Mouse (Mus musculus) urinary bladder, postnatal 4 days (tissue): ENCODE measurements at regions not wholly inside any gene's neighbourhood (a gene's known extent, or its start where the extent isn't known, plus 50 kb on each side); places are given as distances from the start of the nearest gene placed in this dataset.

Experiments used
- DNase-seq, 2 experiments: peaks; one replicate each; pipeline ENCODE4 v3.0.0; 2021 to 2022; ENCODE audit warnings: low spot score in 2 of 2

DNA sequence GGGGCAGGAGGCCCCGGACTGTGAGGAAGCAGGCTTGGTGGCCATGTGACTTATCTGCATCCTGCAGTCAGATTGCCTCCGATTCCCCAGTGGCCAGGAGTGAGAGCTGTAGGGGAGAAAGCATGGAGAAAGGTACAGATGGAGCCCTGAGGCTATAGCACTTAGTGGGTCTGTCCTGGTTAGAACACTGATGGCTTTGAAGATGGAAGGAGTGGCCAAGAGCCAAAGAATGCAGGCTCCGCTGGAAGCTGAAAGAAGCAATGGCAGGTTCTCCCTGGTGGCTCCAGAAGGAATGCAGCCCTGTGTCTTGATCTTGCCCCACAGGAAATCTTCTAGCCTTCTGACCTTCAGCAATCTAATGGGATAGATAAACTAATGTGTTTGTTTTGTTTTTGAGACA is 926.3 kb downstream of the 4930447A16Rik start:
- no peak for DNase-seq

DNA sequence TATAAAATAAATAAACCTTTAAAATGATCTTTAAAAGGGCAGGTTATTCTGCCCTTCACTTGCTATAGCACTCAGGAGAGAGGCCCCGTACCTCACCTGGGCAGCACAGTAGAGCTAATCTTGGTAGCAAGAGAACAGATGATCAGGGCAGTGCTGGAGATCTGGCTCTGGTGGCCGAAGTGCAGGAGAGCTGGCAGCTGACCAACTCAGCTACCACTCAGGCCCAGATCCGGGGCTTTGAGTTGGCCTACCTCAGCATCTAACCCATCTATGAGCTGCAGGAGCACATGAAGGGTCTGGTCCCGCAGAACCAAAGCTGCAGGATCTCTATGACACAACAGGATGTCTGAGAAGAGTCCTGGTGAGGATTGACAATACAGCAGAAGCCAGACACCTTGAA is 928.0 kb downstream of the 4930447A16Rik start:
- no peak for DNase-seq

DNA sequence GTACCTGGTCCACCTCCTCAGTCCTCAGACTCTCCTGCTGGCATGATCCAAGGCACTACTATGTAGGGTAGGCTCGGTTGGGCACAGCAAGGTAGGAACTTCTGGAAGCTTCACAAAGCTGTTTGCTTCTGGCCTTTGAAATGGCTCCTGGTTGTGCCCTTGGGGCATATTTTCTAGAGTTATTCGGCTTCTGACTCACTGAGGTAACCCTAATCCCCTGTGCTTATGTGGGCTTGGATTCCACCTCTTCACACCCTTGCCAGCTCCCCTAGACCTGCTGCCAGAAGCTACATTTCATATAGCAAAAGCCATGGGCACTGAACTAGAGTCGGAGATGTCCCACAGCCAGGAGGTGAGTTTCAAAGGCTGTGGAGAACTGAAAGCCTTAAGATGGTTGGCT is 933.7 kb downstream of the 4930447A16Rik start:
- DNase-seq: no peak

DNA sequence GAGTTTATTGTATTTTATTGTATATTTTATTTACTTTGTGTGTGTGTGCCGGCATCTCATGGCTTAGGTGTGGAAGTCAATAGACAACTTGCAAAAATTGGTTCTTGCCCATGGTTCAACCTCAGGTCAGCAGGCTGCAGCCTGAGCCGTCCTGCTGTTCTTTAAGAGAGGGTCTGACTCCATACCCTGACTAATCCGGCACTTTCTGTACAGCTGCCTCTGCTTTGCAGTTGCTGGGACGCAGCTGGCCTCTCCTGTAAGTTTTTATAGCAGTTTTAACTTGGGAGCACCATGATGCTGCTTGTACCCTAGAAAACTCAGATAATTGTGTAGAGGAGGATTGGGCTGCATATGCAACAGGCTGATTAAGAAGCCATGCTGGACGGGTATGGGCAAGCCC is 938.2 kb downstream of the 4930447A16Rik start:
- no peak for DNase-seq

DNA sequence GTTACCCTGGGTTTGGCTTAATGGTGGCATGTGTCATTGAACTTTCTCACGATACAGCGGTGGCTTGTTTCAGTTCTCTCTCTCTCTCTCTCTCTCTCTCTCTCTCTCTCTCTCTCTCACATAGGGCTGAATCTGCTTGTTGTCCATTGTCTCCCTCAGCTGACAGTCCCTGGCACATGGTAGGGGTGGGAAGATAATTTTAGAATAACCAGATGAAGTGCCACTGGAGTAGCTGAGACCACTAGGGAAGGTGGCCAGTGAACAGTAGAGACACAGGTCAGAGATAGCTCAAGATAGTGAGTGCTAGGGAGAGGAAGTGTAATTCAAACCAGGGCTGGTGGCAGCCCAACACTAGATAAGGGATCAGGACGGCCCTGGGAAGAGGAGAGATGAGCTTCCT is 938.7 kb downstream of the 4930447A16Rik start:
- DNase-seq: no peak

DNA sequence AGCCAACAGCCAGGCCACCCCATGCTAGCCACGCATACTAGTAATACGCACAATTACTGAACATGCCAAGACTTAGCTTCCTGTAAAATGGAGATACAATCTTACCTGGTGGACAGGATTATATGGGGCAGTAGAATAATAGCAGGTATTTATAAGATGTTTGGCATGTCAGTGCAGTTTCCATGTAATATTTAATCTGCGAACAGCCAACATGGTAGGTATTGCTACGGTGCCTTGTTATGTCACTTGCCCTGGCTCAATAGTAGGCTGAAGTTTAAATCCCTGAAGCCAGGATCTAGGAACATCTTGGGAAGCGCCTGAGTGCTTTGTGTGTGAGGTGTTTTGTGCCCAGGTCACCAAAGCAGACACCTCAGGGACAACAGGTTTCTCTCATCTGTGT is 942.3 kb downstream of the 4930447A16Rik start:
- DNase-seq: no peak

DNA sequence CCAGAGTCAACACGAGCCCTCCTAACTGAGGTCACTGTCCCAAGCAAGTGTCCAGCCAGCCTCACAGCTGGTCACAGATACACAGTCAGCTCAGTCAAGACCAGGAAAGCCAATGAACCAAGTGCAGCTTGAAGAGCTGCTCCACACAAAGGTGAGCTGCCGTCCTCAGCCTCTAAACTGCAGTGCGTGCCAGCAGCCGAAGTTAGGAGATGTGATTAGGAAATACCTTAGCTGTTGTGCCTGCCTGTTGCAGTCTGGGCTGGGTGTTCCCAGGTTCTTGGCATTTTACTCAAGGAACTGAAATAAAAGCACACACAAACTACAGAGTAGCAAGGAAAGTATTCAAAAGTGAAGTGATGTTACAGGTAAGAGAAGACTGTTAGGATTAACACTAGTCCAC is 942.9 kb downstream of the 4930447A16Rik start:
- no peak for DNase-seq

DNA sequence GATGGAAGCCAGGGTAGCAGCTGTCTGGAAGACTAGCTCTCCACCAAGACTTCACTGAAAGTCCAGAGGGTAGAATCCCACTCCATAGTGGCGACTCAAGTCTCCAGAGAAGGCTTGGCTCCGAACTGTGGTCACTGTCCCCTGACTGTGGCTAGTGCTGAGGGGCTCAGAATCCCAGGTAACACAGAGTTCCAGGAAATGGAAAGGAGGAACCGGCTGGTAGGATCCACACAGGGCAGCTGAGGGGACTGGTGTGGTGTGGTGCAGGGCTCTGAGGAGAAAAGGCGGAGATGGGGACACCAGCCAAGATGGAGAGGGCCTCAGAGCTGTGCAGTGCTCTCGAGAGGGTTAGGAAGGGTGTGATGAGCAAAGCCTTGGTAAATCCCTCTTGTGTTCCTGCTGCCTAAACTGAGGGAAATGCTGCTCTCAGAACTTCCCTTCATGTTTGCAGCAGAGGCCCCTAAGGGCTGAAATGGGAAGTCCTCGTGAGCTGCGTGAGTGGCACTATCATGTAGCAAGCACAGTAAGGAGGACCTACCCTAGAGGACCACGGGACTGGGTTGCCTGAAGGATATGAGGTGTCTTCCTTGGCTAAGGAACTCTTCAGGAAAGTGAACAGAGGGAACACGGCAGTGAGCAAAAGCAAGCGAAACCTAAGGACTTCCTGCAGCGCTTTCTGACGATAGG is 946.2 kb downstream of the 4930447A16Rik start:
- DNase-seq: no peak

DNA sequence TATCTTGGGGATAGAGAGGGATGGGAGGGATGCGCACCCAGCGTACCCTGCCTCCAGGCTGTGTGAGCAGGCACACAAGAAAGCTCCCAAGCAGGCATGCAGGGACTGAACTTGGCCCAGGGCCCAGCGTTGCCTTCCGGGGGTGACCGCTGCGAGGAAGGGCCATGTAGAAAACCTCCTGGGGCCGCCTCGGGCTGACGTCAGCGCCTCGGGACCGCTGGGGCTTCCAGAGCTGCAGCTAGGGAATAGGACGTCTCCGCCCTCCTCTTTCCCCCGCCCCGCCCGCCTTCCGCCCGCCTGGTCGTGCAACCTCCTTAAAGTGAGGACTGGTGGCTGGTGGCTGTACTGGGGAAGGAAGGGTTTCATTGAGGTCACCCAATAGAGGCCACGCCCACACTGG is 948.4 kb downstream of the 4930447A16Rik start:
- DNase-seq: peak; percentile 79 to 85

DNA sequence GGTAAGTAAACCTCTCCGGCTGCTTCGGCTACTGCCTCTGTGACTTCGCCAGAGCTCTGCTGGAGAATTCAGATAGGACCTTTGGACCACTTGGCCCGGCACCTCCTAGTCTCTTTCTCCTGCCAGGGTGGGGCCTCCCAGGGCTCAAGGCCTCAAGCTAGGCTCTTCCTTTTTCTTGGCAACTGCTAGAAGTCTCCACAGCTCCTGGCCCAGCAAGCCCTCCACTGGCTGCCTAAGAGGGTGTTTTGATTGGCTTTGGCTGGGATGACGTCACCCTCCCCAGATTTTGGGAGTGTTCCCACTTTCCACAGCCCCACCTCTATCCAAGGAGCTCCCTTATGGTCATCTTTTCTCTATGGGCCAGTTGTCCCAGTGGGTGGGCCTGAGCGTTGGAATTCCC is 949.4 kb downstream of the 4930447A16Rik start:
- DNase-seq: peak; percentile 84 to 87

DNA sequence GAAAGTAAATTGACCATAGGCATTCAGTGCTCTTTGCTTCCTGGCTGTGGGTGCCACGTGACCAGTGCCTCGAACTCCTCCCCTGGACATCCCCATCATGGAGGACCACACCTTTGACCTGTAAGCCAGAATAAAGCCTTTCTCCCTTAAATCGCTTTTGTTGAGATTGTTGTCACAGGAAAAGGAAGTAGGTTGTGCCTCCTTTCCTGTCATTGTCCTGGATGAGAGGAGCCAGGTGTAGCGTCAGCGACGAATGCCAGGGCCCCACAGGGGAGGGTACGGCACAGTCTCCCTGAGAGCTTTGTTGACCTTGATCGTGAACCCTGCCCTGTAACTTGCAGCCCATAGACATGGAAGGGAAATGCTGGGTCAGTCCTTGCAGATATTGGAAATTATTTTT is 952.8 kb downstream of the 4930447A16Rik start:
- DNase-seq: no peak

DNA sequence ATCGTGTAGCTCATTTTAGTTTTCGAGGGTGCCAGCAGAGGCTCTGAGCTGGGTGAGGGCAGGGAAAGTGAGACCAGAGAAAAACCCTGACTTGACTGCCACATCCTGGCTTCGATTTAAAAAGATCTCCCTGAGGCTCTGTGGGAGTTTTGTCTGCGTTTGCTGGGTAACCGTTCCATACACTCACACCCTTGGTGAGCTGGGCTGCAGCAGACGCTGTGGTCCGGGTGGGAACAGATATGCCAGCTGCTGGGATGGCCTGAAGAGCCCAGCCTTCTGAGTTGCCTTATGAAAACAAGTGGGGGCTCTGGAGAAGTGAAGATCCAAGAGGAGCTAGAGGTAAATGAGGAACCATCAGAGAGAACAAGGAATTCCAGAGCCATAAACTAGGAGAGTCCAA is 962.3 kb downstream of the 4930447A16Rik start:
- no peak for DNase-seq

DNA sequence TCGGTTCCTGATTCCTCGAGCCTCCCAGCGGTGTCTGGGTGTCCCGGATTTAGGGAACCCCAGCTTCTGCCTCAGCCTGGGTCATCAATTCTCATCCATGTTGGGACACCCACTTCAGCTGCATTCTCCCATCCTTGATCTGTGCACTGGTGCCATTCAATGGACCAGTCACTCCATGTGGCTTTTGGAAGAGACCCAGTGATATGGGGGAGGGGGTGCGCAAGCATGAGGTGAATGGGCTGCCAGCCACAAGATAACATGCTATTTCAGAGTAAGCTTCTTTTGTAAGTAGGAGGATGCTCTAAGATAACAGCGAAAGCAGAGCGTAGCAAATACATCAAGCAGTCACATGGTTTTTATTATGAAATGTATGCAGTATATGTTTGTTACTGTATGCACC is 963.1 kb downstream of the 4930447A16Rik start:
- DNase-seq: no peak

DNA sequence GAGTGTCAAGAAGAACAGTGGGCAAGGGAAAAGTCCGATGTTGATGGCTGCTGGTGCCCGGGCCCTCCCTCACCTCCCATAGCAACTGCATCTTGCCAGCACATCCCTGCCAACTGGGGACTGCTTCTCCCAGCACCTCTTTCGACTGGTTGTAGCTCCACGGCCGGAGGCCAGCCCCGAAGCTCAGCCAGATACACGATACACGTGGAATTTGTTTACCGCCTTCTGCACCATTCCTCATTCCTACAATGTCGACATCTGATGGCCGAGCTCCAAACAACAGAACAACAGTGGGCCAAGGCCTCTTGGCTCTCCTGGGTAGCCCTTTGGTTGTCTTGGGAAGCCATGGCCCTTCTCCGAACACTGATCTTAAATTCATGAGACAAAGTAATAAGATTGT is 965.1 kb downstream of the 4930447A16Rik start:
- DNase-seq: no peak

DNA sequence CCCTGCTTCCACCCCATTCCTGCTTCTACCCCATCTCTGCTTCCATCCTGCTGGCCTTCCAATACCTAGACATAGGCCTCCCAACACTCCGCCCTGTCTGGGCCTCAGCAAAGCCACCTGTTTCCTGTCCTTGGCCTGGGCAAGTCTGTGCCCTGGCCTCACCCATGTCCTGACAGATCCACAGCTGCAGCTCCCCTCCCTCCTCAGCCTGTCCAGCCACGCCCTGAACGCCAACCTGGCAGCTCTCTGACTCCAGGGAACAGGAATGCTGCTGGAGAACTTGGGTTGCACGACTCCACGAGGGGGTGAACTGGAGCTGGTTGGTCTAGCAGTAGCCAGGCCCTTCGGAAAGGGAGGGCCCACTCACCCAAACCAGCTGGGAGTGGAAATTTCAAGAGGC is 966.1 kb downstream of the 4930447A16Rik start:
- DNase-seq: peak; percentile 64 to 65

DNA sequence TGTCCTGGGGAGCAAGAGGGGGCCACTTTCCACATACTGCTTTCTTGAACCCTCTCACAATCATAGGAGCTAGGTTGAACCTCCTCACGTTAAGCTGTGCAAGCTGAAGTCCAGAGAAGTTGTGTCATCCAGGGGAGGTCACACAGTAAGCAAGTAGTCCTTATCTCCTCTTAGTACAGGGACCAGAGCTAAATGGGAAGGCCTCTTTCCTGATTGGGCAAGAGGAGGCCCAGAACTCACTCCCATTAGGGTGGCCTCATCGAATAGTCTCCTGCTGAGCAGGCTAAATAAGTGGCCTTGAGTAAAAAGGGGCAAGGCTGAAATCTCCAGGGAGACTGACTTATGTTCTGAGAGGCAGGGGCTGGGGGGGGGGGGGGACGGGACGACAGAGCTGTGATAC is 966.5 kb downstream of the 4930447A16Rik start:
- DNase-seq: no peak

DNA sequence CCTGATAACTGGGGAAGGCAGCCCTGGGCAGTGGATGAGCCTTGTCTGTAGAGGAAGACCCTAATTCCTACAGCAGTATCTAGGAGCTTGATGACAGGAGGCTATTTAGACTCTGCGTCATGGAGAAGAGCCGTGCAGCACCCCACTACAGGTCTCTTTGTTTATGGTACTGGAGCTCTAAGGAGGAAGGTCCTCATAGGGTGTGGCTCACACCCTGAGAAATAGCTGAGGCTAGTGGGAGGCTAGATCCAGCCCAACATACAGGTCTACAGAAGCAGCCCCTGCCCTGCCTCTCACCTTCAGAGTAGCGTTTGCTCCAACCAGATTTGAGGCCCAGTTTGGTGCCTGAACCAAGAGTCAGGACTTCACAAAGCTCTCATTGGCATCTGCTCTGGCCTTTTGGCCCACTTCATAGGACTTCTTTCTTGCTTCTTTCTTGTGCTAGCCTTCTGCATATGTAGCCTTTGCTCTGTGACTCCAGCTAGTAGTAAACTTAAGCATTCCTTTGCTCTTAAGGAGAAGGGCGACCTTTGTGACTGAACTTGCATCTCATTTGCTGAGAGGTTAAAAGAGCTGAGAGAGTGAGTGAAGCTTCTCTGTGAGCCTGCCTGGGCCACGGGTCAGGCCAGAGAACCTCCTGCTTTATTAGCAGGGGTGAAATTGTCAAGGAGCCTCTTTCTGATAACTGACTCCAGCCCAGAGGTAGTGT is 967.2 kb downstream of the 4930447A16Rik start:
- DNase-seq: no peak

DNA sequence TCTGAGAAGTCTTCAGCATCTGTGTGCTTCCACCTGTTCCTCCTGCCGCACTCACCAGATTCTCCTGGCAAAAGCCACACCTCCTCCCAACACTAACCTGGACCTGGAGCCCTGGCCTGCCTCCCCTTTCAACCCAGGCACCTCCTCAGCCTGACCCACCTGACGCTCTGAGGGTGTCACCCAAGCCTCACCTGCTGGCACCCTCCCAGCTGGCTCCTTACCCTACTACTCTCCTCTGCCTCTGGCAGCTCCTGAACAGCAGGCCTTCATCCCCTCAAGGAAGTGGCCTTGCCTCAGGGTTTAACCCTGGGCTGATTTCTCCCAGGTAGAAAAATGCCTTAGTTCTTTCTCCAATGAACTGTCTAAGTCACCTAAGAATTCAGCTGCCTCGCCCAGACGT is 973.5 kb downstream of the 4930447A16Rik start:
- DNase-seq: peak in 1 of 2 experiments; percentile 69

DNA sequence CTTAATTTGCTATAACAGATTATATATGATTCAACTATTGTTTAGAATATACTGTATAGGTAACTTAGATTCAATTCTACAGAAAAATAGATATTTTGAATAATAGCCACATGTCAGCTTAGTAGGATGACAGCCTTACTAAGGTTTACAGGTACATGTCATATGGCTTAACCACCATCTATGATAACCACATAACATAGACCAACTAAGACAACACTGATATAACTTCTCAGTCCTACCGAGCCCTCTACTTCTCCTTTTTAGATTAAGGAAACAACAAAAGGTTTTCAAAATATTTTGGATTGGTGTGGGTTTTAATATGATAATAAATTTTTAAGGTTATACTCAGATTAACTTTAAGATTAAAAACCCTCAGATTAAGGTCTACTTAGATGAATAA is 977.4 kb downstream of the 4930447A16Rik start:
- no peak for DNase-seq

DNA sequence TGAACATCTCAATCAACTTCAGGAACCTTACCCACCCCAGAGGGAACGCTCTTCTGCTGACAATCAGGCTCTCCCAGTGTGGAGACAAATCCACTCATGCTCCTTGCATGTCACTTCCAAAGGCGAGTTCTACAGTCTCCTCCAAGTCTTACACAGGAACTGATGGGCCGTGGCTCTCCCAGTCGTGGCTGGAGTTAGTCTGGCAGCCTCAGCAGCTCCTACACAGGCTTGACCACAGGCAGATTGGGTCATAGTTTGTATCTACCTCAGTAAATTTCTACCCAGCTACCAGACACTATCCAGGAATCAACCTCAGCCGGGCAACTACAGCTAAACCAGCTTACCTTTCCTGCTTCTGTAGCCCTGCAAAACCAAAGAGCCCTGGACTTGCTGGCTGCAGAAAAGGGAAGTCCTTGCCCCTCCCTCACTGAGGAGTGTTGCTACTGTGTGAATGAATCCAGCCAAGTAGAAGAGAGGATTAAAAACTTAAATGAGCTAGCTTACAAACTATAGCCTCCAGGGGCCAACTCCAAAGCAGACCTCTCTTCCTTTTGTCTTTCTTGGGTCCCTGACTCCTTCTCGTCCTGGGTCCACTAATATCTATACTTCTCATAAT is 978.5 kb downstream of the 4930447A16Rik start:
- DNase-seq: no peak

DNA sequence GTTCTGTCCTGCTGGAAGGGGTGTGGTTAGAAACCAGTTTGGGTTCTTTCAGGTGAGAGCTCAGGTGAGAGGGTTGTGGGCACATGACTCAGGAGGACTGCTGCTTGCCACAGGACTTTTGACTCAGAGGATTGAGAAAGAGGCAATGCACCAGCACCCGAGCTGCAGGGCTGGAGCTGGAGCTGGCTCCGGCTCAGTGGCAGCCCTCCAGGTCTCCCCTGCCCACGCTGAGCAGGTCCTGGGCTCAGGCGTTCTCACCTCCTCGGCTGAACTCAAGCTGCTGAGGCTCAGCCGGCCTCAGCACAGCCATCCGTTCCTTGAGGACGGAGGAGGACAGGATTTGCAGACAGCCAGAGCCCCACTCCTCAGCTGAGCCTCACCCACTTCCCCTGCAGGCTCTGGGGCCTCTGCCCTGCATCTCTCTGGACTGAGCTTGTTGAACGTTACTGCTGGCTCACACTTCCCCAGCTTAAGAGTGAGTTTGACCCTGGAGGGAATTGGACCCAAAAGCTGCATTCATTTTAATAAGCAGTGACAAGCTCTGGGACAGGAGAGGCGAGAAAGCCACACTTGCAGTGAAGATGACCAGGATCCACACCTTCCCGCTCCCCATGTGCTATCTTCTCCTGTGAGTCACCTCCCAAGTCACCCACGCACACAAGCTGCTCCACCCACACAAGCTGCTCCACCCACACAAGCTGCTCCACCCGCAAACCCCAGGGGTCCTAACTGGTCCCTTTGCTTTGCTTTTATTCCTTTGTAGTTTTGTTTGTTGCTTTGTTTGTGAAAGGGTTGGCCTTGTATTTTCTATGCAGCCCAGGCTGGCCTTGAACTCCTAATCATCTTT is 981.0 kb downstream of the 4930447A16Rik start:
- peak in 1 of 2 experiments; percentile 40 for DNase-seq

DNA sequence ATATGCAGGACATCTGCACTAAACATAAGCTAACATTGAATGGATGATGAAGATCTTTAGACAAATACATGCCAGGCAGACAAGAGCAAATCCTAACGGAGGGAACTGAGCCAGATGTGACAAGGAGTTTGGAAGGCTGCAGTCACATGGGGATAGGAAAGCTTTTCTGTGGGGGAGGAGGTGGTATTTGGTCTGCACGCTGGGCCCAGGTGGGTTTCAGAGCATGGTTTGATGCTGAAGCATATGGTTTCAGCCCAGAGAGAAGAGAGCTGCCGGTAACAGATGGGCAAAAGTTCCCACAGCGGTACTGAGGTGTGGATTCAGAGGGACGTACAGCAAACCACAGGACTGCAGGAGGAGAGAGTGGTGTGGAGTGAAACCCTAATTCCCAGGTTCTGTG is 982.1 kb downstream of the 4930447A16Rik start:
- peak in 1 of 2 experiments; percentile 38 for DNase-seq
